Mouse (Mus musculus) layer of hippocampus, adult 11-12 months (tissue): ENCODE data around the gene Srm.

Source experiments
- DNase-seq: peaks from one replicate; pipeline ENCODE4 v3.0.0; 2022; ENCODE audit warnings: low spot score

The Srm gene

DNA sequence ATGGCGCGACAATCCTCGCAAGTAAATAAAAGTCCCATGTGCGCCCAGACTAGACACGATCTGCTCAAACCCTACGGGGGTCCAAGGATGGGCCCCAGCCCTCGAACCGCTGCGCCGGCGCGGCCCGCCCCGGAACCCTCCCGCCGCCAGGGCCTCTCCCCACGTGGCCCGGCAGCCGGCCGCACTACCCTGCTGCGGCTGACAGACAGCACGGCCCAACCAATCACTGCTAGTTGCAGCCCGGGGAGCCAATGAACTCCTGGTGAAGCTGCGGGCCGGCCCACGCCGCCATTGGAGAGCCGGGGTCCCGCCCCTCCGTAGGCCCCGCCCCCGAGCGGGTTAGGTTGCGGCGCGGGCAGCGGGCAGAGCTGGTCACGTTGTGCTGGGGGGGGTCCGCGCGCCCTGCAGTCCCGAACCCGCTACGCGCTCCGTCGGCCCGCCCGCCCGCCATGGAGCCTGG lies at the start of gene Srm:
Srm (plus strand) TSS at position 333 of the 460 bp plus-strand sequence.
- peak; percentile 99 for DNase-seq

DNA sequence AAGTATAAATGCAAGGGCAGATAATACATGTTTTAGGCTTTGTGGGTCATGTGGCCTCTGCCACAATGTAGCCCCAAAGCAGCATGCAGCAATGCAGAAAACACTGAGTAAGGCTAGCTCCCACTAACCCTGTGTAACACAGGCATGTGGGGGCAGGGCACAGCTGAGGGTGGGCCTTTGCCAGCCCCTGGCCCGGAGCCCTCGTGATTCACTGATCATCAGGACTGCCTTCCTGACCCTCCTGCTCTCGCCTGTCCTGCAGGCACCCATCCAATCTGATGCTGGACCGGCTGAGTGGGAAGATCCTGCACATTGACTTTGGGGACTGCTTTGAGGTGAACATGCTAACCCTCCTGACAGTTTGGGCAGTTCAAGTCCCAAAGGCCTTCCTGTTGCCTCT lies 42.2 kb upstream of the Srm start:
- no peak for DNase-seq

DNA sequence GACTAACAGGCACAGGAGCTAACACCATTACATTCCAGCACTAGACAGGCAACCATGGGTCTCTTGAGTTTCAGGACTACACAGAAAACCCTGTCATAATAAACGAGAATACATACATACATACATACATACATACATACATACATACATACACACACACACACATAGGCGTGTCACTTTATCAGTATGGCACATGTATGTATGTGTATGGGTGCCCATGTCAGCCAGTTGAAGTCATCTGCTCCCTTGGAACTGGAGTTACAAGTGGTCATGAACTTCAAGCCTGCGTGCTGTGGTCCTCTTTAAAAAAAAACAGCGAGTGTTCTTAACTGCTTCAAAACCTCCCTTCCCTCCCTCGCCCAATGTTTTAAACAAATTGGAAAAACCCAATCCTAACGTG lies 33.5 kb upstream of the Srm start:
- DNase-seq = no peak

DNA sequence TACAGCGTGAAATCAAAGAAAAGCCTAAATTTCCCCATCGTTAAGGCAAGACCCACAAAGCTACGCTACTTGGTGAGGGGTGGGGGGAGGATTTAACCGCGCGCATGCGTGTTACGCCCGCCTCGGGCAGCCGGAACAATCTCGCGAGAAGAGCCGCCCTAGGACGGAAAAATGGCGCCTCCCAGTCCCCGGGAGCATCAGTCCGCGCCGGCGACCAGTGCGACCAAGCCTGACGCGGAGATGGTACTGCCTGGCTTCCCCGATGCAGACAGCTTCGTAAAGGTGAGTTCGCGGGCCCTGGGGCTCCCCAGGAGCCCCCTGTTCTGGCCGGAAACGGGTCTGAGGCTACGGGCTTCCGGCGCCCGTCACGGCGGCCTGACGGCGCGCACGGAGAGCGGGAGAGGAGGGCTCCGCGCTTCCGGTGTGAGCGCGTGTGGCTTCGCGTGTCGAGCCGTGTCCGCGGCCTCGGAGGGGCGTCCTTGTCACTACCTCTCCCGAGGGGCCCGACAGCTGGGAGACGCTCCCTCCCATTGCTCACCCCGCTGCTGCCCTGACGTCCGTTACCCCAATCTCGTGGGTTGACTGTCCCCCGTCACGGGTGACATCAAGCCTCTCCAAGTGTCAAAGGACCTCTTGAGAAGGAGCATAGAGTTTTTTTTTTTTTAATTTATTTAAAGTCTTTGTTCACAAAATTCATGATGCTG lies 32.9 kb upstream of the Srm start, which contains the start of gene Exosc10:
Exosc10 (plus strand) TSS at position 133 of the 704 bp plus-strand sequence.
- DNase-seq = peak; percentile 83

DNA sequence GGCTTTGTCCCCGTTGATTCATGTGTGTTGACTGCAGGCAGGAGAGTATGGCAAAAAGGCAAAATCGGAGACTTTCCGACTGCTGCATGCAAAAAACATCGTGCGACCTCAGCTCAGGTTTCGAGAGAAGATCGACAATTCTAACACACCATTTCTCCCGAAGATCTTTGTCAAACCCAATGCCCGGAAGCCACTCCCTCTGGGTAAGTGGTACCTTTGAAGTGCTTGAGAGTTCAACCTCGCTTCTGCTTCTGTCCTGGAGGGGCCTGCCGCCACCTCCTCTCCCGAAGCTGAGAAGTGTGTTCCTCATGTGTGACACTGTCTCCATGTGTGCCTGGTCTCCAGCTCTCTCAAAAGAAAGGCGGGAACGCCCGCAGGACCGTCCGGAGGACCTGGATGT lies 28.6 kb upstream of the Srm start:
- DNase-seq = no peak

DNA sequence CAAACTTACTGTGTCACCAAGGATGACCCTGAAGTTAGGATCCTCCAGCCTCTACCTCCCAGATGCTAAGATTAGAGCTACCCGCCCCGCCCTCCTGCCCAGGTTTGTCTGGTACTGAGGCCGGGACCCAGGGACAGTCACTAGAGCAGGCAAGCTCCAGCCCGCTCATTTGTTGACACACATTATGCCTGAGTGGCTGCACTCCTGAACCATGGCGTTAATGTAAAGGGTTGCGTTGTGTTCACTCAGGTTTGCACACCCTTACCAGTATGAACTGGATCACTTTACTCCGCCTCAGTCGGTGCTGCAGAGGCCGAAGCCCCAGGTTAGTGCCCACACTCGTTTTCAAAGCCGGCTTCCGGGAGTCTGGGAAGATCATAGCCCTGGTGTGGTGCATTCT lies 27.7 kb upstream of the Srm start:
- no peak for DNase-seq

DNA sequence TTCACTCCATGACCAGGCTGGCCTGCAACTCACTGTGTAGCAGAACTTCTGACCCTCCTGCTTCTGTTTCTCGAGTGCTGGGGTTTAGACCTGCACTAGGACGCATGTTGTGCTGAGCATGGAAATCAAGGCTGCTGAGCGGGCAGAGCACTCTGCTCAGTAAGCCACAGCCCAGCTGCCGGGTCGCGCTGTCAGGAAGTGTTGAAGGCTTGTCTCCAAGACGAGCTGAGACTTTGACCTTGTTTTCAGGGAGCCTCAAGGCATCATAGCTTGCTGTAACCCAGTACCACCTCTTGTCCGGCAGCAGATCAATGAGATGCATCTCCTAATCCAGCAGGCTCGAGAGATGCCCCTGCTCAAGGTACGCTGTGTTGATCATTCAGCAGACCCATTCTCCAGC lies 21.2 kb upstream of the Srm start:
- no peak for DNase-seq

DNA sequence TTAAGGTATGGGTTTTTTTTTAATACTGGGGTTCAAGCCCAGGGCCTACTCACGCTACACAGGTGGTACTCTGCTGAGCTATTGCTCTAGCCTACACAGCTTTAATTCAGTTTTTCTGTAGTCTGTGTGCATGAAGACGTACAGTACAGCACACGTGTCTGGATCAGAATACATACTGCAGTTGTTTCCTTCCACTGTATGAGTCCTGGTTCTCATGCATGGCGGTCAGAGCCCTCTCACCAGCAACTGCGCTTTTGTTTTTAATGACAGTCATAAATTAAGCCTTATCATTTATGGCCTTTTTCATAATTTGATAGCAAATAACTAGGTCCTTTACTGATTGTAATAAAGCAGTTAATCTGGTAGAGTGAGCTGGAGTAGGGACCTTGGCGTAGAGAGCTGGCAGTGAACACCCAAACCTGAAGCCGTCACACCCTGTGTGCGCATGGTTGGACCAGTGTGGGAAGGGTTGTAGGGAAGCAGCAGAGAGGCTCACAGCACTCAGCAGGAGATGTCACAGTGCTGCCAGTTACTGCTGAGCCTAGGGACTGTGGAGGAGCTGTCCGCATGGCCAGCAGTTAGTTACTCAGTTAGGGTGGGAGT lies 20.5 kb upstream of the Srm start:
- no peak for DNase-seq

DNA sequence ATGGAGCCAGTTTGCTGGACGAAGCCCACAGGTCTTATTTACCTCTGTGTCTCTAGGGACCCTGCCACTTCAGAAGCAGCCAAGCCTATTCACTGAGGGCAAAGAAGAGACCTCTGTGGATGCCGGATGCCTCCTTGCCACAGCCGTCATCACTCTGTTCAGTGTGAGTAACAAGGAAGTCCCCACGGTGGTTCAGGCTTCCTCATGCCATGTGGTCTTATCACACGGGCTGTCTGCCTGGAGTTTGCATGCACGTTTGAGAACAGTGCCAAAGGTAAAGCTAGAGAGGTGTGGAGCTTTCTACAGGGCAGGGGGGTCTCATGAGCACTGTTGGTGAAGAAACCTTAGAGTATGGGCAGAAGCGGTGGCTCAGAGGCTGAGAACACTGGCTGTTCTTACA lies 18.1 kb upstream of the Srm start:
- DNase-seq = no peak

DNA sequence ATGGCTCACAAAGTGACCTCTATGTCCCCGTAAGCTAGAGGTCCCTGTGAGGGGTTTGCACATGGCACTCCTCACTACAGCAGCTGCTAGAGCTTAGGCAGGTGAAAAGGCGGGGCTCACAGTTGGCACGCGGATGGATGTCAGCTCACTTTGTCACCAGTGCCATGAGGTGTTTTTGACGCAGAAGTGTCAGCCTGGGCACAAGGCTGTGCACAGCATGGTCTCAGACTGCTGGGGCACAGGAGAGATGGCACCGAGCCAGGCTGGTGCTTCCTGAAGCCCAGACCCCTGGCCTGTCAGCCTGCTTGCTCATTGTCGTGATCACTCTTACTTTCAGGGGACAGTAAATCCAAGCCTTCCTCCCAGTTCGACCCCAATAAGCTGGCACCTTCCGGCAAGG lies 10.5 kb upstream of the Srm start:
- DNase-seq = no peak

DNA sequence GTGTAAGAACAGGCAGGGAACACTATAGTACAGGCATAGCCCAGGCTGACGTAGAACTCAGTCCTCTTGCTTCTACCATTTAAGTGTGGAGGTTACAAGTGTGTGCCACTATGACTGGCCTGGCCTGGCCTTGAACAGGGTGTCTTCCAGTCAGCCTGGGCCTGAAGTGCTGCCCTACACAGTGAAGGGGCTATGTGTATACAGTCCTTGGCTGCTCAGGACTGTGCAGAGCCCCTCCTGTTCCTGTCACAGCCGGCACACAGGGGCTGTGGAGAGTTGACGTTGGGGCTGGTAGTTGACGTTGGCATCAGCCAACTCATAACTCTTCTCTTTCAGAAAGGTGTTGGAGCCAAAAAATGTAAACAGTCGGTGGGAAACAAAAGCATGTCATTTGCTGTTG lies 9.9 kb upstream of the Srm start:
- no peak for DNase-seq

DNA sequence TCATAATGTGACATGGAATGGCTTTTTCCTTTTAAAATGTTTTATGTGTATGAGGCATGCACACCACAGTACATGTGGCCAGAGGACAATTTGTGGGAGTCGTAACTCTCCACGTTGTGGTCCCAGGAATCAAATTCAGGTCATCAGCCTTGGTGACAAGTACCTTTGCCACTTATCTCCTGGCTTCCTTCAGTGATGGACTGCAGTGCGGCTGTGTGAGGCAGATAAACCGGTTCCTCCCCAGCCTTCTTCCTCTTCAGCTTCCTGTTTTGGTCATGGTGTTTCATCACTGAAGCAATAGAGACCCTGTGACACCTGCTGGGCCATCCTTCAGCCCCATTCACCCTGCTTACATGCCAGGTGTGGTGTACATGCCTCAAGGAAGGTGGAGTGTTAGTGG lies 8.0 kb upstream of the Srm start:
- DNase-seq = no peak

DNA sequence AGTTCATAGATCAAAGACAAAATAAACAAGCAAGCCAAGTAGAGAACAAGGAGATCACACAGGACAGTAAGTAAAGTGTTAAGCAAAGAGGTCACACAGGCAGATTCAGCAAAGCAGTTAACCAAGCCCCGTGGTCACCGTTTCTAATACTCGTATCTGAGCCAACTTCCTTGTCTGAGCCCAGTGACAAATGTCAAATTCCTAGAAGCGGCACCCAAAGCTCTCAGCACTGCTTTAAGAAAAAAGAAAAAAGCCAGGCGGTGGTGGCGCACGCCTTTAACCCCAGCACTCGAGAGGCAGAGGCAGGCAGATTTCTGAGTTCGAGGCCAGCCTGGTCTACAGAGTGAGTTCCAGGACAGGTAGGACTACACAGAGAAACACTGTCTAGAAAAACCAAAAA lies 4.7 kb upstream of the Srm start:
- no peak for DNase-seq

DNA sequence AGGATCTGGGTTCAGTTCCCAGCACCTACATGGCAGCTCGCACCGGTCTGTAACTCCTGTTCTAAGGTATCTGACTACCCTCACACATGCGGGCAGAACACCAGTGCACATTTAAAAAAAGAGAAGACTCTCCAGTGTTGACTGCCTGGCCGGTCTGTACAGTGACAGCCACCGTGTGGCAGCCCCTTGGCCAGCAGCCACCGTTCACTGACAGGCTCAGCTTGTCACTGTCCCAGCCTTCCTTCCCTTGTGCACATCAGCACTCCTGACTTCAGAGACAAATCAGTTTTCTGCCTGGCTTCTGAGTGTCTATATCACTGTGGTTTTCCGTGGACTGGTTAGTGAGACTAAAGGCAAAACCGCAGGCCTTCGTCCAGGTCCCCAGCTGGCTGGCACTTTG lies 2.5 kb upstream of the Srm start:
- peak; percentile 41 for DNase-seq

DNA sequence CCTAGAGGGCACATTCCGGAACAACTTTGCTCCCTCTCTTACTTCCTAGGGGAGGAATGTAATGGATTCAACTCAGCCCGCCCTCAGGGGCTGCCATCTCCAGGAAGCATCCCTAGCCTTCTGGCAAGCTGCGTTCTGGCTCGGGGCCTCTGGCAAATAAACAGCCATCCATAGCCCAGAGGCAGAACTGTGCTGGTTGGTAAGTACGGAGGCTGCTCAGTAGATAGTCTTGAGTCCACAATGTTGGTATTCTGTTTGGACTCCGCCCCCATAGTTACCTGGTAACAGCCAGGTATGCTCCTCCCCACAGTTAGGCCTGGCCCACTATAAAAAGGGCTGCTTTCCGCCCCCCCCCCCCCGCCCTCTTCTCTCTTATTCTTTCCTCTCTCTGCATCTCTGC lies 1.7 kb upstream of the Srm start:
- DNase-seq = no peak

DNA sequence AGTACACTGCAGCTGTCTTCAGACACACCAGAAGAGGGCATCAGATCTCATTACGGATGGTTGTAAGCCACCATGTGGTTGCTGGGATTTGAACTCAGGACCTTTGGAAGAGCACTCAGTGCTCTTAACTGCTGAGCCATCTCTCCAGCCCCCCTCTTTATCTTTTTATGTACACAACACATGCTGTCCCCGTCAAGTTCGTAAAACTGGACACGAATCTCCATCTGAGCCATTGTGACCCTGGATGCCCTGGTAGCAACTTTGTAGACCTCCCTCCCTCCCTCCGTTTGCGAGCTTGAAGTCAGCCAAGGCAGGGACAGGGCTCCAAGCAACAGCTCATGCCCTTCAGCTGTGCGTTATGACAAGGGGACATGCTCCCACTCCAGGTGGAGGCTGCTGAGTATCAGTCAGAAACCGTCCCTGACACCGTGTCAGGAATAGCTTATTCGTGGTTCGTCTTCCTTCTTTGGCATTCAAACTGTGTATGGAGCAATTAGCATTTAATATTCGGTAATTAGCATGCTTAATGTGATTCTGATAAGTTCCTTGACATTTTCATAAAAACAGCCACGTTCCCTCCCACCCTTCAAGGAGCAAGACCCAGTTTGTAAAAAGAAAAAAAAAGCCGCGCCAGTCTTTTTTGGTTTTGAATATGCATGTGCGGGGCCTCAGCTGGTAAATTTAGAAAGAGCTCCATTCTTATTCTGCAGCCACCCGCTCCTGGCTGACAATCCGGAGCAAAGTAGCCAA lies 707 bp upstream of the Srm start:
- no peak for DNase-seq

DNA sequence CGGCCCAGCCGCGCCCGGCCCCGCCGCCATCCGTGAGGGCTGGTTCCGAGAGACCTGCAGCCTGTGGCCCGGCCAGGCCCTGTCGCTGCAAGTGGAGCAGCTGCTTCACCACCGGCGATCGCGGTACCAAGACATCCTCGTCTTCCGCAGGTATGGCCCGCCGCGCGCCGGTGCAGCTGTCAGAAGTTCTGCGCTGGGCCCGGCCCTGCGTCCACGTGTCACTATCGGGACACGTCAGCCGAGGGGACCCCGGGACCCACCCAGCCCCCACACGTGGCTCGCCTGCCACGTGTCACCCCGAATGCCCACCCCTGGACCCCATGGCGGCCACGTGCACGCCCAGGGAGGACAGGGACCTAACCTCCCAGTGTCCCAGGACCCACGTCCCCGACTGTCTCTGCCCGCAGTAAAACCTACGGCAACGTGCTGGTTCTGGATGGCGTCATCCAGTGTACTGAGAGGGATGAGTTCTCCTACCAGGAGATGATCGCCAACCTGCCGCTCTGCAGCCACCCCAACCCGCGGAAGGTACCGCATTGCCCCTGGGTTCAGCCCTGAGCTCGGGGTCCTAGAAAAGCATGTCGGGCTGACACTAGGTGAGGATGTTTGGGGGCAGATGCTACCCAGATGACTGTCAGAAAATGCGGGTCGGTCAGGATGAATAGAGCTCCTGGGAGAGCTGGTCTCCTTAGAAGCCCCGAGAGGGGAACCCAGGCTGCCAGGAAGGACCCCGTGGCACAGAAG lies 506 bp downstream of the Srm start:
- no peak for DNase-seq

DNA sequence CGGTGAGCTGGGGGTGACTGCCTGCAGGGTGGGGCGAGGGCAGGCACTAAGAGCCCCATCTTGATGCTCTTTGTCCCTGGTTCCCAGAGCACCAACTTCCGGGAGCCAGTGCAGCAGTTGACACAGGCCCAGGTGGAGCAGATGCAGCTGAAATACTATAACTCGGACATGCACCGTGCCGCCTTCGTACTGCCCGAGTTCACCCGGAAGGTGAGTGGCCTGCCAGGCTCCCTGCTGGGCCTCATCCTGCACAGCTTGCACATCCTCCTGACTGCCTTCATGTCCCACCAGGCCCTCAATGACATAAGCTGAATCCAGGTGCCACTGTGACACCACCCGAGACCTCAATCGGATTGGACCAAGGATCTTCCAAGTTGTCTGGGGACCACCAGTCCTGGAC lies 2.7 kb downstream of the Srm start:
- no peak for DNase-seq

DNA sequence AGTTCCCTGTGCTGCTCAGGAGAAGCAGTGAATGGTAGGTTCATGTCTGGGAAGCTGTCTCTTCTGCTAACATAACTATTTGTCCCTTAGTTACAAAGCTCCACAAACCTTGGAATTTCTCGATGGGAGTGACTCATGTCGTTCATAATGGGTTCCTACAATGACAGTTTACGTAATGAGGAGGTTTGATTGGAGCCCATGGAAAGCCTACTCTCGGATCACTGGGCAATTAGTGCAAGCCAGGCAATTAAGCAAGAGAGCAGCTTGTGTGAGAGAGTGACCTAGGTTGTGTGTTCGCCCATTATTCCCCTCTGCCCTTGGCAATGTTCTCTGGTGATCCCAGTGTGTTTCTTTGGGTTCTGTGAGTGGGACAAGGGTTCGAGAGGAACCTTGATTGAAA lies 4.6 kb downstream of the Srm start:
- DNase-seq = no peak

DNA sequence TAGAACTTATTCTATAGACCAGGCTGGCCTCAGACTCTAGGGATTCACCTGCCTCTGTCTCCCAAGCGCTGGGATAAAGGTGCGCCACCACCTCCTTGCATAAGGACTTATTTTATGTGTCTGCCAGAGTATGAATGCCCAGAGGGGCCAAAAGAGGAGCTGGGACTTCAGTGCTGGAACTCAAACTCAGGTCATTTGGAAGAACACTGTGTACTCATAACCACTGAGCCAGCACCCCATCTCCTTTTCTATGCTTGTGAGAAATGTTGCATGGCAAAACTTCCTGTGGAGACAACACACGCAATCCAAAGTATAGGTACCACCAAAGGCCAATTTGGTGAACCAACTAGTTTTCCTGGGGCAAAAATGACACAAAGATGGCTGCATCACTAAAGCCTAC lies 5.4 kb downstream of the Srm start:
- DNase-seq = no peak

DNA sequence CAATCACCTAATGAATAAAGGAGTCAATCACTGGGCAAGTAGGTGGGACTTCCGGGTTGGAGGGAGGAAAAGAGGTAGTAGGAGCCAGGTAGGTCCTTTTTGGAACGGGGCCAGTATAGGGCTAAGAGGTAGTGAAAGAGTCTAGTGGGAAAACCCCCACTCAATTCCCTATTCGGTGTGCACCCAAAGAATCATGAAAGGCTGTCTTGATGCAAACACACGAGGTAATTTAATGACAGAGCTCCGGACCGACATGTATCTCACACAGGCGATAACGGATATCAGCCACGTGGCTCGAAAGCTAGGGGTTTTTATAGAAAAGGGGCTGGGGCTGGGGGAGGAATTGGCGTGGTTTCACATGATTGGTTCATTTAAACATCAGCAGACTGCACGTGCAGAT lies 7.5 kb downstream of the Srm start:
- no peak for DNase-seq

DNA sequence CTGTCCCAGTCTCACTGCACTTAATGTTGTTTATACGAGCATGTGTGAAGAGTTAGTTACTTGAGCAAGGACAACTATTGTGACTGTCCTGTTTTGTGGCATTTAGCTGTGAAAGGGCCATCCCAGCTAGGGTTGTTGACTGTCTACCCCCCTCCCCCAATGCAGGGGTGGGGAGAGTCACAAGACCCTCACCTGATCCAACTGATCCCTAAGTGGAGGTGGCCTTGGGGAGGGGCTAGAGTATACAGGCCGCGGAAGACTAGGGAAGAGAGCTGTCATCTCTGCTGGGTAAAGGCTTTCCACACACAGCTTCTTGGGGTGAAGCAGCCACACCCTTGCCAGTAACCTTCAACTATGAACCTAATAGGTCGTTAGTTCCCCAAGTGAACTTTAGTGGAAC lies 9.0 kb downstream of the Srm start:
- no peak for DNase-seq

DNA sequence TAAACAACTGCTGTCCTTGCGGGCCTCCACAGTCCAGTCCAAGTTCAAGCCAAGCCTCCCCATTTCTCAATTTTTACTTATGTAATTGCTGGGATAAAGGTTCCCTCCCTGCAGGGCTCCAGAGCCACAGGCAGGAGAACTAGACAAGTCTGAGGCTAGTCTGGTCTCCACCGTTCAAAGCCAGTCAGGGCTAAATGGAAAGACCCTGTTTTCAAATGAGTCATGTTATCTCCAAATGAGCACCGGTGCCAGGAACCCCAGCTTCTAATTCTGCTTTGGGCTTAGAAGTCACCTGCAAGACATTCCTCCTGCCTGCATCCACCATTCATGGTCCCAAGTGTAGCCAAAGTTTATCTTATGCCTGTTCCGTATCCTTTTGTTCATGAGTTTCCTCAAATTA lies 10.6 kb downstream of the Srm start:
- no peak for DNase-seq
